Mouse (Mus musculus): ENCODE data around the gene Atp8a2. TPM values are rescaled to one million over a fixed set of nuclear protein-coding genes. Genes with fewer than 3 reads are reported as not detected.

Atp8a2 gene
- polyA plus RNA-seq, 2 experiments = 0.70 to 1.7 TPM

- Histone ChIP-seq H3K27ac (replicated peaks; ENCODE audit: low read depth, low read length) (no peak overlapping the region), H3K36me3 (ENCODE audit: control insufficient read depth, insufficient read depth, low read length) (no peaks in the 10 kb centered on the region), H3K4me3 (replicated peaks; ENCODE audit: low read length) (no peak overlapping the region), H3K27me3 (ENCODE audit: control insufficient read depth, insufficient read depth, low read length) (no peaks in the 10 kb centered on the region), H3K4me2 (replicated peaks; ENCODE audit: low read depth, low read length, severe bottlenecking) (no peak overlapping the region), H3K9ac (ENCODE audit: low read depth, low read length, severe bottlenecking) (no peak overlapping the region), H3K4me1 (ENCODE audit: control insufficient read depth, insufficient read depth, low read length) (peaks cover 8% of the 10 kb centered on the region; the same call in 1 of the 2 replicates), H3K9me3 (ENCODE audit: control insufficient read depth, low read length) (no peaks in the 10 kb centered on the region)
- ATAC-seq (ENCODE audit: low FRiP score, low read depth) = no peak
- 67% methylated on average over 4 of the region's 4 CpGs for WGBS
- DNase-seq (ENCODE audit: low spot score) = no peak
- TF ChIP-seq POLR2A (IDR thresholded peaks at IDR 0.05; ENCODE audit: borderline replicate concordance, extremely low read depth, insufficient read depth, insufficient read length) = no peak
Measured at GRCm38 (mm10) chr14:59745676-59746075, 451.3 kb downstream of the Atp8a2 start.

DNA sequence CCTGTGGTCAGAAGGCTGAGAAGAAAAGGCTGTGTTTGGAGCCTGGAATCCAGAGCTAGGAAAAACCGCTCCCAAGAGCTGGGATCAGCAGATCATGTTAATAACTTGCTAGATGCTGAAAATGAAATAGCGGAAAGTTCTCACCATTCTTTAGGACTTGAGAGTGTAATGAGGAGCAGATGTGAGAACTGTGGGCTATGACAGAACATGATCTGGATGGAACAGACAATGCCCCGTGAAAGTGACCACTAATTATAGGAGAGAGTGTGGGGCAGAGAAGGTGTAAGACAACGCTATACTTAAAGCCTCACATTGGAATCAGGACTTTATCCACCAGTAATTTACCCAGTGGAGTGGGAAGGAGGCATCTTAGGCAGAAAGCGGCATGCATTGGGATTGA is 455.2 kb downstream of the Atp8a2 start:
- no peak overlapping the region for H3K27ac ChIP-seq (replicated peaks; ENCODE audit: low read depth, low read length)
- no peaks in the 10 kb centered on the region for H3K9me3 ChIP-seq (ENCODE audit: control insufficient read depth, low read length)
- no peaks in the 10 kb centered on the region for H3K36me3 ChIP-seq (ENCODE audit: control insufficient read depth, insufficient read depth, low read length)
- peaks cover 10% of the 10 kb centered on the region for H3K4me1 ChIP-seq (ENCODE audit: control insufficient read depth, insufficient read depth, low read length)
- DNase-seq (ENCODE audit: low spot score) (no peak), ATAC-seq (ENCODE audit: low FRiP score, low read depth) (no peak)
- no peak overlapping the region for H3K4me2 ChIP-seq (replicated peaks; ENCODE audit: low read depth, low read length, severe bottlenecking)
- H3K4me3 ChIP-seq (replicated peaks; ENCODE audit: low read length) = no peak overlapping the region
- 51% methylated on average over 5 of the region's 5 CpGs for WGBS
- no peak for TF ChIP-seq POLR2A (IDR thresholded peaks at IDR 0.05; ENCODE audit: borderline replicate concordance, extremely low read depth, insufficient read depth, insufficient read length)
- H3K9ac ChIP-seq (ENCODE audit: low read depth, low read length, severe bottlenecking) = no peak overlapping the region
- no peaks in the 10 kb centered on the region; the same call in 1 of the 2 replicates for H3K27me3 ChIP-seq (ENCODE audit: control insufficient read depth, insufficient read depth, low read length)

GRCm38 (mm10) chr14:59739446-59739845 is 457.5 kb downstream of the Atp8a2 start:
- TF ChIP-seq POLR2A (IDR thresholded peaks at IDR 0.05; ENCODE audit: borderline replicate concordance, extremely low read depth, insufficient read depth, insufficient read length) = no peak
- no peak for DNase-seq (ENCODE audit: low spot score)
- H3K27me3 ChIP-seq (ENCODE audit: control insufficient read depth, insufficient read depth, low read length) = no peaks in the 10 kb centered on the region; the same call in 1 of the 2 replicates
- WGBS = 32% methylated on average over 6 of the region's 6 CpGs
- no peaks in the 10 kb centered on the region for H3K9me3 ChIP-seq (ENCODE audit: control insufficient read depth, low read length)
- H3K9ac ChIP-seq (ENCODE audit: low read depth, low read length, severe bottlenecking) = no peak overlapping the region
- H3K36me3 ChIP-seq (ENCODE audit: control insufficient read depth, insufficient read depth, low read length) = no peaks in the 10 kb centered on the region
- ATAC-seq (ENCODE audit: low FRiP score, low read depth) = peak; percentile 34; the same call in 1 of the 2 replicates
- H3K4me1 ChIP-seq (ENCODE audit: control insufficient read depth, insufficient read depth, low read length) = peaks cover 10% of the 10 kb centered on the region
- no peak overlapping the region for H3K4me3 ChIP-seq (replicated peaks; ENCODE audit: low read length)
- H3K4me2 ChIP-seq (replicated peaks; ENCODE audit: low read depth, low read length, severe bottlenecking) = no peak overlapping the region
- H3K27ac ChIP-seq (replicated peaks; ENCODE audit: low read depth, low read length) = no peak overlapping the region

- Histone ChIP-seq H3K27me3 (ENCODE audit: control insufficient read depth, insufficient read depth, low read length) (no peaks in the 10 kb centered on the region; the same call in 1 of the 2 replicates), H3K4me2 (replicated peaks; ENCODE audit: low read depth, low read length, severe bottlenecking) (no peak overlapping the region), H3K4me3 (replicated peaks; ENCODE audit: low read length) (no peak overlapping the region), H3K4me1 (ENCODE audit: control insufficient read depth, insufficient read depth, low read length) (peaks cover 10% of the 10 kb centered on the region), H3K9ac (ENCODE audit: low read depth, low read length, severe bottlenecking) (no peak overlapping the region), H3K27ac (replicated peaks; ENCODE audit: low read depth, low read length) (no peak overlapping the region), H3K9me3 (ENCODE audit: control insufficient read depth, low read length) (no peaks in the 10 kb centered on the region), H3K36me3 (ENCODE audit: control insufficient read depth, insufficient read depth, low read length) (no peaks in the 10 kb centered on the region)
- no peak for DNase-seq (ENCODE audit: low spot score)
- WGBS = 75% methylated on average over 8 of the region's 8 CpGs
- ATAC-seq (ENCODE audit: low FRiP score, low read depth) = no peak
- no peak for TF ChIP-seq POLR2A (IDR thresholded peaks at IDR 0.05; ENCODE audit: borderline replicate concordance, extremely low read depth, insufficient read depth, insufficient read length)
Measured at GRCm38 (mm10) chr14:59737734-59738294, 459.2 kb downstream of the Atp8a2 start.

DNA sequence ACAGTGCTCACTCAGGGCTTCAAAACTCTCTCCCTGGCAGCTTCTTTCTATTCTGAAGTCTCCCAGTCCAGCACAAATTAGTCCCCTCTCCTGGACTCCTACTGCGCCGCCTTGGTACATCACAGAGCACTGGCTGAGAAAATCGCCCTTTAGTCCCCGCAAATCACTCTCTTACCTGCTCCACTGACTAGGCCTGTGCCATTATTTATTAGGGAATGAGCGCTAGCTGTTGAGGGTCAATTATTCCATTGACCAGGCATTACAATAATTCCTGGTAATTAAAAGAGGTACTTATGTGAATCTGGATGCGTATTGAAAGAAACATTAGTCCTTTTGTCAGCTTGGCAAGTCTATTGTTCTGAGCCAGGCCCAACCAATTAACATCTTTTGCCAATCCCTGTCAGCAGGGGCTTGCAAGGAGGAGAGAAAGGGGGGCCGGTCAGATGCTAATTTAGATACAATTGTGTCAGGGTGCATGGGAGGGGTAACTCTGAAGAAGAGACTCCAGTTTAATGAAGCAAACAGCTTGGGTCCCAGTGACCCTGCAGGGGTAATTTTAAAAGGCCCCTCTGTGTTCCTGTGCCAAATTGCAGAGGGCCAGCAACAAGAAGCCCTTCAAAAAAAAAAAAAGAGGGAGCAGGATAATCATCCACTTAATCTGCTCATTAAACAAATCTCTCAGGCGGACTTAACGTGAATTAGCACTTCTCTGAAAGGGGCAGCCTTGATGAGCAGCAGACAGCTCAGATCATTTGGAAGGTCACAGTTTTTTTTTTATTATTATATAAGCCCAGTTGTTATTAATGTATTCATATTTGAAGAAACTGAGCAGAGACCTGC is 459.9 kb downstream of the Atp8a2 start:
- ATAC-seq (ENCODE audit: low FRiP score, low read depth) (no peak), DNase-seq (ENCODE audit: low spot score) (no peak)
- H3K27me3 ChIP-seq (ENCODE audit: control insufficient read depth, insufficient read depth, low read length) = no peaks in the 10 kb centered on the region; the same call in 1 of the 2 replicates
- H3K4me3 ChIP-seq (replicated peaks; ENCODE audit: low read length) = no peak overlapping the region
- H3K9ac ChIP-seq (ENCODE audit: low read depth, low read length, severe bottlenecking) = no peak overlapping the region
- no peak for TF ChIP-seq POLR2A (IDR thresholded peaks at IDR 0.05; ENCODE audit: borderline replicate concordance, extremely low read depth, insufficient read depth, insufficient read length)
- no peak overlapping the region for H3K4me2 ChIP-seq (replicated peaks; ENCODE audit: low read depth, low read length, severe bottlenecking)
- H3K36me3 ChIP-seq (ENCODE audit: control insufficient read depth, insufficient read depth, low read length) = no peaks in the 10 kb centered on the region
- H3K4me1 ChIP-seq (ENCODE audit: control insufficient read depth, insufficient read depth, low read length) = peaks cover 9% of the 10 kb centered on the region
- 41% methylated on average over 9 of the region's 9 CpGs for WGBS
- no peaks in the 10 kb centered on the region for H3K9me3 ChIP-seq (ENCODE audit: control insufficient read depth, low read length)
- H3K27ac ChIP-seq (replicated peaks; ENCODE audit: low read depth, low read length) = no peak overlapping the region
